Mouse (Mus musculus) midbrain, embryonic 12.5 days (tissue): ENCODE data around the gene Map4k2. TPM values are rescaled to one million over a fixed set of nuclear protein-coding genes. Genes with fewer than 3 reads are reported as not detected.

Source experiments
- ATAC-seq: fragments of 200-750 bp; cut with Nextera tagmentation; 2 replicates; pipeline ENCODE4 v1.8.0; 2017; ENCODE audit warnings: low read depth, moderate TSS enrichment, moderate library complexity; ENCODE audit not compliant: low FRiP score
- H3K27ac ChIP-seq: fragments of 300-500 bp; sonication (generic); replicated peaks from 2 replicates; pipeline ENCODE4 v1.5.1; 2016; ENCODE audit warnings: mild to moderate bottlenecking
- H3K27me3 ChIP-seq: fragments of 300-500 bp; sonication (generic); 2 replicates; pipeline ENCODE4 v1.6.1; 2016; ENCODE audit warnings: mild to moderate bottlenecking
- H3K36me3 ChIP-seq: fragments of 300-500 bp; sonication (generic); 2 replicates; pipeline ENCODE4 v1.6.1; 2016
- H3K4me1 ChIP-seq: fragments of 300-500 bp; sonication (generic); 2 replicates; pipeline ENCODE4 v1.6.1; 2016
- H3K4me2 ChIP-seq: fragments of 300-500 bp; sonication (generic); replicated peaks from 2 replicates; pipeline ENCODE4 v1.6.1; 2016; ENCODE audit warnings: mild to moderate bottlenecking, moderate library complexity
- H3K4me3 ChIP-seq: fragments of 300-500 bp; sonication (generic); 2 replicates; pipeline ENCODE4 v1.5.1; 2016; ENCODE audit warnings: mild to moderate bottlenecking
- H3K9ac ChIP-seq: fragments of 300-500 bp; sonication (generic); replicated peaks from 2 replicates; pipeline ENCODE4 v1.6.1; 2016; ENCODE audit warnings: mild to moderate bottlenecking, moderate library complexity
- H3K9me3 ChIP-seq: fragments of 300-500 bp; sonication (generic); 2 replicates; pipeline ENCODE4 v1.6.1; 2016; ENCODE audit warnings: mild to moderate bottlenecking
- WGBS: fragments of 180-500 bp; shearing (Covaris S2); methylation state at CpG from one replicate; pipeline ENCODE4 v1.1.7; 2016; 5-methylcytosine and 5-hydroxymethylcytosine counted together
- polyA plus RNA-seq: library from polyadenylated mRNA; unstranded; fragments of >200 nt; fragmentation: Nextera tagmentation; extraction: Ambion mirVana; gene quantifications from 2 replicates; pipeline ENCODE4 v1.2.1, GENCODE M21; 2016

Gene Map4k2
- polyA plus RNA-seq, 1 experiment from 2014 or later, result 14.7 TPM

GRCm38 (mm10) chr19:6385821-6386220, 44.9 kb downstream of the Map4k2 start:
- H3K9ac ChIP-seq, result no peak overlapping the region
- no peak overlapping the region for H3K27ac ChIP-seq
- no peak for ATAC-seq
- H3K4me1 ChIP-seq, result peaks cover 23% of the 10 kb centered on the region
- no peaks in the 10 kb centered on the region for H3K36me3 ChIP-seq
- WGBS, result 88% methylated on average over 7 of the region's 7 CpGs
- no peaks in the 10 kb centered on the region for H3K9me3 ChIP-seq
- peaks cover 10% of the 10 kb centered on the region for H3K27me3 ChIP-seq
- no peak overlapping the region for H3K4me3 ChIP-seq
- H3K4me2 ChIP-seq, result no peak overlapping the region

- H3K9ac ChIP-seq, result no peak overlapping the region
Observed at GRCm38 (mm10) chr19:6386234-6386633, 45.3 kb downstream of the Map4k2 start.

GRCm38 (mm10) chr19:6388006-6388405, 47.1 kb downstream of the Map4k2 start:
- no peak for ATAC-seq
- Histone ChIP-seq H3K9me3 (no peaks in the 10 kb centered on the region), H3K27ac (no peak overlapping the region), H3K36me3 (no peaks in the 10 kb centered on the region), H3K4me2 (no peak overlapping the region), H3K9ac (no peak overlapping the region), H3K4me3 (no peak overlapping the region), H3K4me1 (peaks cover 22% of the 10 kb centered on the region), H3K27me3 (peaks cover 12% of the 10 kb centered on the region)
- 86% methylated on average over 13 of the region's 13 CpGs for WGBS

More at GRCm38 (mm10) chr19:6386234-6386633, 45.3 kb downstream of the Map4k2 start:
- no peak overlapping the region for H3K4me3 ChIP-seq
- no peak for ATAC-seq
- no peaks in the 10 kb centered on the region for H3K9me3 ChIP-seq
- peaks cover 23% of the 10 kb centered on the region for H3K4me1 ChIP-seq
- WGBS, result 69% methylated on average over 9 of the region's 9 CpGs
- no peak overlapping the region for H3K4me2 ChIP-seq
- H3K27ac ChIP-seq, result no peak overlapping the region
- H3K27me3 ChIP-seq, result peaks cover 12% of the 10 kb centered on the region
- H3K36me3 ChIP-seq, result no peaks in the 10 kb centered on the region

- WGBS, result 6% methylated on average over 16 of the region's 16 CpGs
- Histone ChIP-seq H3K27ac (no peak overlapping the region), H3K36me3 (no peaks in the 10 kb centered on the region), H3K4me2 (peak overlapping the region; percentile 43), H3K4me1 (peaks cover 9% of the 10 kb centered on the region), H3K4me3 (peak overlapping the region; percentile 24), H3K9ac (no peak overlapping the region), H3K27me3 (peaks cover 12% of the 10 kb centered on the region), H3K9me3 (no peaks in the 10 kb centered on the region)
- ATAC-seq, result 0 out of 2 replicates have a peak, but pooled peaks have one; percentile 23
Observed at GRCm38 (mm10) chr19:6389803-6390202, 48.9 kb downstream of the Map4k2 start.

GRCm38 (mm10) chr19:6390251-6390650, 49.3 kb downstream of the Map4k2 start:
- H3K4me2 ChIP-seq, result no peak overlapping the region

GRCm38 (mm10) chr19:6392743-6393393, 51.9 kb downstream of the Map4k2 start:
- peaks cover 18% of the 10 kb centered on the region for H3K27me3 ChIP-seq

More at GRCm38 (mm10) chr19:6390251-6390650, 49.3 kb downstream of the Map4k2 start:
- Histone ChIP-seq H3K27ac (no peak overlapping the region), H3K4me3 (no peak overlapping the region), H3K9me3 (no peaks in the 10 kb centered on the region), H3K9ac (no peak overlapping the region), H3K4me1 (peaks cover 9% of the 10 kb centered on the region), H3K36me3 (no peaks in the 10 kb centered on the region), H3K27me3 (peaks cover 12% of the 10 kb centered on the region)
- WGBS, result 59% methylated on average over 6 of the region's 6 CpGs
- no peak for ATAC-seq

GRCm38 (mm10) chr19:6393637-6394036, 52.7 kb downstream of the Map4k2 start:
- no peak overlapping the region for H3K27ac ChIP-seq
- H3K4me1 ChIP-seq, result peaks cover 14% of the 10 kb centered on the region
- H3K9me3 ChIP-seq, result no peaks in the 10 kb centered on the region
- 88% methylated on average over 16 of the region's 16 CpGs for WGBS
- H3K9ac ChIP-seq, result no peak overlapping the region
- no peak overlapping the region for H3K4me3 ChIP-seq
- H3K27me3 ChIP-seq, result peaks cover 19% of the 10 kb centered on the region
- H3K4me2 ChIP-seq, result no peak overlapping the region
- no peaks in the 10 kb centered on the region for H3K36me3 ChIP-seq
- ATAC-seq, result no peak

More at GRCm38 (mm10) chr19:6392743-6393393, 51.9 kb downstream of the Map4k2 start:
- no peak for ATAC-seq
- H3K9me3 ChIP-seq, result no peaks in the 10 kb centered on the region
- H3K9ac ChIP-seq, result no peak overlapping the region
- no peaks in the 10 kb centered on the region for H3K36me3 ChIP-seq
- peaks cover 9% of the 10 kb centered on the region for H3K4me1 ChIP-seq
- 95% methylated on average over 14 of the region's 14 CpGs for WGBS
- no peak overlapping the region for H3K4me2 ChIP-seq
- no peak overlapping the region for H3K4me3 ChIP-seq
- no peak overlapping the region for H3K27ac ChIP-seq

- no peak for ATAC-seq
- Histone ChIP-seq H3K4me2 (no peak overlapping the region), H3K4me1 (peaks cover 27% of the 10 kb centered on the region), H3K9me3 (no peaks in the 10 kb centered on the region), H3K9ac (no peak overlapping the region), H3K4me3 (no peak overlapping the region), H3K27me3 (peaks cover 27% of the 10 kb centered on the region), H3K27ac (no peak overlapping the region), H3K36me3 (no peaks in the 10 kb centered on the region)
- 92% methylated on average over 5 of the region's 5 CpGs for WGBS
Observed at GRCm38 (mm10) chr19:6396237-6396636, 55.3 kb downstream of the Map4k2 start.

- Histone ChIP-seq H3K27me3 (peaks cover 42% of the 10 kb centered on the region), H3K4me2 (no peak overlapping the region), H3K36me3 (no peaks in the 10 kb centered on the region), H3K4me3 (no peak overlapping the region), H3K9me3 (no peaks in the 10 kb centered on the region), H3K27ac (no peak overlapping the region), H3K9ac (no peak overlapping the region), H3K4me1 (peaks cover 34% of the 10 kb centered on the region)
- ATAC-seq, result no peak
- 86% methylated on average over 22 of the region's 22 CpGs for WGBS
Observed at GRCm38 (mm10) chr19:6397582-6398249, 56.8 kb downstream of the Map4k2 start.

GRCm38 (mm10) chr19:6398447-6399284, 57.7 kb downstream of the Map4k2 start:
- Histone ChIP-seq H3K27me3 (peaks cover 52% of the 10 kb centered on the region), H3K9me3 (no peaks in the 10 kb centered on the region), H3K27ac (peak overlapping the region; percentile 31), H3K36me3 (no peaks in the 10 kb centered on the region), H3K9ac (peak overlapping the region; percentile 81), H3K4me1 (peaks cover 41% of the 10 kb centered on the region), H3K4me3 (peak overlapping the region; percentile 69), H3K4me2 (peak overlapping the region; percentile 100)
- WGBS, result 2% methylated on average over 39 of the region's 39 CpGs
- ATAC-seq, result peak; percentile 55

- Histone ChIP-seq H3K4me2 (peak within 1 kb of the TSS; percentile 100), H3K4me1 (peaks cover 42% of the 10 kb centered on the region), H3K4me3 (peak within 1 kb of the TSS; percentile 69), H3K9me3 (no peaks in the 10 kb centered on the region), H3K9ac (peak within 1 kb of the TSS; percentile 81), H3K27ac (peak within 1 kb of the TSS; percentile 31), H3K27me3 (peaks cover 55% of the 10 kb centered on the region), H3K36me3 (no peaks in the 10 kb centered on the region)
- ATAC-seq, result peak; percentile 35
- under 1% methylated on average over 73 of the region's 87 CpGs for WGBS
Observed at GRCm38 (mm10) chr19:6399285-6400095, 58.6 kb downstream of the Map4k2 start, which contains the start of gene Rasgrp2. Gene Rasgrp2, plus strand, starts transcription at chr19:6399340.
